Mouse (Mus musculus) MEL (cell line): ENCODE measurements around the gene Wdfy3. TPM values are rescaled to one million over a fixed set of nuclear protein-coding genes. Genes with fewer than 3 reads are reported as not detected.
A peak's percentile ranks its signal among the peaks of the same experiment; 100 is the strongest.

Source experiments
- DNase-seq: peaks from one replicate; pipeline ENCODE4 v3.0.0; 2011; ENCODE audit warnings: low read depth, low spot score
- H3K27ac ChIP-seq: 2 replicates; pipeline ENCODE4 v1.5.1; 2012; ENCODE audit warnings: low read depth, mild to moderate bottlenecking, control low read depth, low read length, moderate library complexity; ENCODE audit not compliant: control insufficient read depth
- H3K27me3 ChIP-seq, 2 experiments: fragments of 150-350 bp in 1 of 2; sonication (generic) in 1 of 2; 2 replicates each; pipeline ENCODE4 v1.6.1; 2012; ENCODE audit warnings: low read length in 2 of 2, mild to moderate bottlenecking in 2 of 2, improper control_type of control experiment in 1 of 2, moderate library complexity in 1 of 2; ENCODE audit not compliant: insufficient read depth in 2 of 2, control insufficient read depth in 1 of 2
- H3K36me3 ChIP-seq, 2 experiments: 2 replicates each; pipeline ENCODE4 v1.6.1; 2012 to 2014; ENCODE audit warnings: low read length in 2 of 2, improper control_type of control experiment in 1 of 2, inconsistent platforms in 1 of 2, mild to moderate bottlenecking in 1 of 2; ENCODE audit not compliant: insufficient read depth in 2 of 2, control insufficient read depth in 1 of 2
- H3K4me1 ChIP-seq, 2 experiments: fragments of 150-350 bp in 1 of 2; sonication (generic) in 1 of 2; 2 replicates each; pipeline ENCODE4 v1.6.1; 2012; ENCODE audit warnings: low read length in 2 of 2, improper control_type of control experiment in 1 of 2, mild to moderate bottlenecking in 1 of 2; ENCODE audit not compliant: insufficient read depth in 2 of 2, control insufficient read depth in 1 of 2
- H3K4me3 ChIP-seq, 2 experiments: fragments of 150-350 bp in 1 of 2; sonication (generic) in 1 of 2; 2 replicates each; pipeline ENCODE4 v1.5.1; 2012; ENCODE audit warnings: low read depth in 2 of 2, low read length in 2 of 2, mild to moderate bottlenecking in 2 of 2, moderate library complexity in 2 of 2, control low read depth in 1 of 2, improper control_type of control experiment in 1 of 2; ENCODE audit not compliant: control insufficient read depth in 1 of 2, insufficient read depth in 1 of 2
- H3K79me2 ChIP-seq: 2 replicates; pipeline ENCODE4 v1.6.1; 2012; ENCODE audit warnings: mild to moderate bottlenecking, low read length, moderate library complexity; ENCODE audit not compliant: control insufficient read depth, poor library complexity, insufficient read depth
- H3K9ac ChIP-seq: 2 replicates; pipeline ENCODE4 v1.6.1; 2012; ENCODE audit warnings: low read depth, mild to moderate bottlenecking, control low read depth, low read length, moderate library complexity; ENCODE audit not compliant: control insufficient read depth, poor library complexity, severe bottlenecking
- H3K9me3 ChIP-seq: fragments of 150-350 bp; sonication (generic); replicated peaks from 2 replicates; pipeline ENCODE4 v1.6.1; 2012; ENCODE audit warnings: mild to moderate bottlenecking, low read length, improper control_type of control experiment, moderate library complexity; ENCODE audit not compliant: insufficient read depth
- BHLHE40 ChIP-seq: IDR thresholded peaks from 2 replicates; pipeline ENCODE4 v1.6.1; 2012; ENCODE audit warnings: low read depth, mild to moderate bottlenecking, inconsistent platforms, low read length, improper control_type of control experiment, borderline replicate concordance
- CHD1 ChIP-seq: IDR thresholded peaks from 2 replicates; pipeline ENCODE4 v1.6.1; 2012; ENCODE audit warnings: low read depth, mild to moderate bottlenecking, inconsistent platforms, low read length, improper control_type of control experiment
- CHD2 ChIP-seq: IDR thresholded peaks from 2 replicates; pipeline ENCODE4 v1.6.1; 2011; ENCODE audit warnings: low read length, improper control_type of control experiment
- CTCF ChIP-seq, 3 experiments: IDR thresholded peaks in 2 of 3; conservative IDR thresholded peaks in 1 of 3; 2 replicates each; pipeline ENCODE4 v1.5.1; 2011 to 2012; ENCODE audit warnings: low read length in 3 of 3, low read depth in 2 of 3, mild to moderate bottlenecking in 2 of 3, improper control_type of control experiment in 1 of 3, inconsistent platforms in 1 of 3, mixed read lengths in 1 of 3, moderate library complexity in 1 of 3; ENCODE audit not compliant: control insufficient read depth in 1 of 3, insufficient read depth in 1 of 3, poor library complexity in 1 of 3, severe bottlenecking in 1 of 3
- ELF1 ChIP-seq: IDR thresholded peaks from 2 replicates; pipeline ENCODE4 v1.6.1; 2014; ENCODE audit warnings: low read depth, mild to moderate bottlenecking, inconsistent platforms, low read length, improper control_type of control experiment, moderate library complexity
- ETS1 ChIP-seq: IDR thresholded peaks from 2 replicates; pipeline ENCODE4 v1.6.1; 2012; ENCODE audit warnings: low read depth, mild to moderate bottlenecking, inconsistent platforms, low read length, improper control_type of control experiment, moderate library complexity
- HCFC1 ChIP-seq: IDR thresholded peaks from 2 replicates; pipeline ENCODE4 v1.6.1; 2012; ENCODE audit warnings: low read depth, mild to moderate bottlenecking, inconsistent platforms, low read length, improper control_type of control experiment, moderate library complexity
- JUND ChIP-seq: IDR thresholded peaks from 2 replicates; pipeline ENCODE4 v1.6.1; 2011; ENCODE audit warnings: low read depth, mild to moderate bottlenecking, improper control_type of control experiment, low read length
- KAT2A ChIP-seq: conservative IDR thresholded peaks from 2 replicates; pipeline ENCODE4 v1.6.1; 2012; ENCODE audit warnings: low read depth, low read length, improper control_type of control experiment, inconsistent platforms
- MAFK ChIP-seq: IDR thresholded peaks from 2 replicates; pipeline ENCODE4 v1.6.1; 2011; ENCODE audit warnings: low read depth, mild to moderate bottlenecking, low read length, improper control_type of control experiment, borderline replicate concordance
- MAZ ChIP-seq: IDR thresholded peaks from 2 replicates; pipeline ENCODE4 v1.6.1; 2012; ENCODE audit warnings: low read depth, mild to moderate bottlenecking, inconsistent platforms, low read length, improper control_type of control experiment
- MEF2A ChIP-seq: IDR thresholded peaks from 2 replicates; pipeline ENCODE4 v1.6.1; 2014; ENCODE audit warnings: low read depth, mild to moderate bottlenecking, inconsistent platforms, low read length, improper control_type of control experiment; ENCODE audit not compliant: poor library complexity, insufficient replicate concordance, severe bottlenecking; ENCODE audit errors: extremely low read depth
- MXI1 ChIP-seq: IDR thresholded peaks from 2 replicates; pipeline ENCODE4 v1.6.1; 2011; ENCODE audit warnings: mild to moderate bottlenecking, low read depth, low read length, improper control_type of control experiment
- MYB ChIP-seq: IDR thresholded peaks from 2 replicates; pipeline ENCODE4 v1.6.1; 2011; ENCODE audit warnings: mild to moderate bottlenecking, low read depth, low read length, improper control_type of control experiment
- MYC ChIP-seq: IDR thresholded peaks from 2 replicates; pipeline ENCODE4 v1.6.1; 2011; ENCODE audit warnings: low read depth, mild to moderate bottlenecking, low read length, improper control_type of control experiment, moderate library complexity
- NRF1 ChIP-seq: IDR thresholded peaks from 2 replicates; pipeline ENCODE4 v1.6.1; 2014; ENCODE audit warnings: low read depth, mild to moderate bottlenecking, inconsistent platforms, low read length, improper control_type of control experiment, moderate library complexity; ENCODE audit not compliant: poor library complexity, insufficient read depth, severe bottlenecking
- POLR2A ChIP-seq, 2 experiments: IDR thresholded peaks; 2 replicates each; pipeline ENCODE4 v1.6.1; 2011 to 2012; ENCODE audit warnings: low read length in 2 of 2, mild to moderate bottlenecking in 2 of 2, control low read depth in 1 of 2, improper control_type of control experiment in 1 of 2, low read depth in 1 of 2, moderate library complexity in 1 of 2; ENCODE audit not compliant: control insufficient read depth in 1 of 2, insufficient read depth in 1 of 2, poor library complexity in 1 of 2
- POLR2AphosphoS2 ChIP-seq: IDR thresholded peaks from 2 replicates; pipeline ENCODE4 v1.6.1; 2011; ENCODE audit warnings: low read length, improper control_type of control experiment
- POLR2AphosphoS5 ChIP-seq: IDR thresholded peaks from 2 replicates; pipeline ENCODE4 v1.6.1; 2012; ENCODE audit warnings: low read depth, borderline replicate concordance, mild to moderate bottlenecking, inconsistent platforms, low read length, moderate library complexity, mixed read lengths
- RAD21 ChIP-seq: IDR thresholded peaks from 2 replicates; pipeline ENCODE4 v1.6.1; 2011; ENCODE audit warnings: mild to moderate bottlenecking, low read depth, low read length, improper control_type of control experiment
- RCOR1 ChIP-seq: IDR thresholded peaks from 2 replicates; pipeline ENCODE4 v1.6.1; 2012; ENCODE audit warnings: low read depth, mild to moderate bottlenecking, inconsistent platforms, low read length, improper control_type of control experiment
- TCF12 ChIP-seq: IDR thresholded peaks from 2 replicates; pipeline ENCODE4 v1.6.1; 2014; ENCODE audit warnings: low read depth, mild to moderate bottlenecking, inconsistent platforms, low read length, improper control_type of control experiment, moderate library complexity
- USF2 ChIP-seq, 2 experiments: IDR thresholded peaks; 2 replicates each; pipeline ENCODE4 v1.6.1; 2011 to 2012; ENCODE audit warnings: improper control_type of control experiment in 2 of 2, low read length in 2 of 2, borderline replicate concordance in 1 of 2, inconsistent platforms in 1 of 2, low read depth in 1 of 2, mild to moderate bottlenecking in 1 of 2; ENCODE audit not compliant: insufficient read depth in 1 of 2
- ZC3H11A ChIP-seq: IDR thresholded peaks from 2 replicates; pipeline ENCODE4 v1.6.1; 2012; ENCODE audit warnings: low read depth, mild to moderate bottlenecking, inconsistent platforms, low read length, improper control_type of control experiment
- ZMIZ1 ChIP-seq: IDR thresholded peaks from 2 replicates; pipeline ENCODE4 v1.6.1; 2012; ENCODE audit warnings: low read depth, mild to moderate bottlenecking, inconsistent platforms, low read length, improper control_type of control experiment, moderate library complexity
- ZNF384 ChIP-seq: IDR thresholded peaks from 2 replicates; pipeline ENCODE4 v1.6.1; 2012; ENCODE audit warnings: low read depth, mild to moderate bottlenecking, inconsistent platforms, low read length, improper control_type of control experiment
- polyA plus RNA-seq, 2 experiments: library from polyadenylated mRNA; stranded (reverse) in 1 of 2; unstranded in 1 of 2; fragments of >175 nt in 1 of 2; fragments of >200 nt in 1 of 2; gene quantifications; 2 replicates each; pipeline versions ENCODE4 v1.2.1 to v1.2.4; 2012; ENCODE audit warnings: low replicate concordance in 2 of 2, low read depth in 1 of 2; ENCODE audit not compliant: insufficient read length in 2 of 2, insufficient read depth in 1 of 2, missing spikeins in 1 of 2
- total RNA-seq: library from RNA; depleted of rRNA; stranded (reverse); fragments of 300-350 nt; gene quantifications from 2 replicates; pipeline ENCODE4 v1.2.3, GENCODE M21; 2012

Gene Wdfy3
- total and polyA plus RNA-seq, 3 experiments, result 10.0 to 21.3 (median 11.9) TPM

GRCm38 (mm10) chr5:102074086-102074485 is 4.4 kb upstream of the Wdfy3 start (continued):
- TF ChIP-seq POLR2AphosphoS2 (no peak), KAT2A (no peak), JUND (no peak), TCF12 (no peak), MEF2A (no peak), POLR2A (IDR thresholded peaks at IDR 0.05; ENCODE audit: control insufficient read depth in 1 of 2, insufficient read depth in 1 of 2, low read depth in 1 of 2, low read length in 2 of 2, poor library complexity in 1 of 2) (no peak), CHD1 (no peak), ZC3H11A (peak; percentile 87), USF2 (IDR thresholded peaks at IDR 0.05; ENCODE audit: borderline replicate concordance in 1 of 2, insufficient read depth in 1 of 2, low read depth in 1 of 2, low read length in 2 of 2) (no peak)

- no peak for DNase-seq
- no peak overlapping the region for H3K4me3 ChIP-seq
- H3K36me3 ChIP-seq, result peaks cover 0 to 10% of the 10 kb centered on the region in 2 experiments; a peak in 2 of 4 replicates
- no peak overlapping the region for H3K27ac ChIP-seq
- H3K79me2 ChIP-seq, result peaks cover 19% of the 10 kb centered on the region
- TF ChIP-seq POLR2AphosphoS2 (no peak), RAD21 (no peak), MYB (no peak)
- H3K9me3 ChIP-seq, result no peaks in the 10 kb centered on the region
- H3K9ac ChIP-seq, result no peak overlapping the region
- H3K27me3 ChIP-seq, result no peaks in the 10 kb centered on the region
- peaks cover 0 to 3% of the 10 kb centered on the region in 2 experiments; a peak in 2 of 4 replicates for H3K4me1 ChIP-seq
Observed at GRCm38 (mm10) chr5:102072057-102072456, 2.3 kb upstream of the Wdfy3 start.

- H3K4me3 ChIP-seq, result no peak overlapping the region
- TF ChIP-seq HCFC1 (no peak), CHD2 (no peak), NRF1 (no peak), MYC (no peak), JUND (no peak), MAZ (no peak), ZC3H11A (no peak), ETS1 (no peak), ZMIZ1 (no peak), BHLHE40 (no peak), CTCF (IDR thresholded peaks at IDR 0.05 in 2 of 3, conservative IDR thresholded peaks at IDR 0.05 in 1 of 3; ENCODE audit: control insufficient read depth in 1 of 3, insufficient read depth in 1 of 3, low read depth in 2 of 3, low read length in 3 of 3, poor library complexity in 1 of 3, severe bottlenecking in 1 of 3) (no peak), TCF12 (no peak), POLR2AphosphoS5 (no peak), MAFK (no peak), MYB (no peak), RCOR1 (no peak), ZNF384 (no peak), ELF1 (no peak), MEF2A (no peak), MXI1 (no peak)
Observed at GRCm38 (mm10) chr5:102071241-102071640, 1.5 kb upstream of the Wdfy3 start.

More at GRCm38 (mm10) chr5:102071241-102071640, 1.5 kb upstream of the Wdfy3 start:
- Histone ChIP-seq H3K27ac (no peak overlapping the region), H3K27me3 (no peaks in the 10 kb centered on the region), H3K36me3 (peaks cover 0 to 10% of the 10 kb centered on the region in 2 experiments; a peak in 2 of 4 replicates), H3K4me1 (peaks cover 0 to 3% of the 10 kb centered on the region in 2 experiments; a peak in 3 of 4 replicates), H3K9ac (no peak overlapping the region), H3K79me2 (peaks cover 24% of the 10 kb centered on the region), H3K9me3 (no peaks in the 10 kb centered on the region)
- no peak for DNase-seq
